Mouse (Mus musculus): Measurements from ENCODE around the gene Trarg1. TPM values are rescaled to one million over a fixed set of nuclear protein-coding genes. Genes with fewer than 3 reads are reported as not detected.

The Trarg1 gene
- total RNA-seq, 1 experiment from 2014 or later = 27.4 TPM

Other genes starting within 250 kb of the Trarg1 start
- gene Abr, start 57.5 kb upstream of the Trarg1 start, total RNA-seq (2021) = 53.7 and 55.3 TPM in 2 replicates
- gene Bhlha9, start 7.3 kb upstream of the Trarg1 start, total RNA-seq (2021) = not detected in 2 replicates
- gene Gosr1, start 83.8 kb downstream of the Trarg1 start, total RNA-seq (2021) = 44.6 and 77.1 TPM in 2 replicates
- gene Cpd, start 167.2 kb downstream of the Trarg1 start, total RNA-seq (2021) = 39.7 and 45.4 TPM in 2 replicates
- gene Tmigd1, start 222.4 kb downstream of the Trarg1 start, total RNA-seq (2021) = 1.1 TPM in 1 of 2 replicates, not detected in the other
- 46.5 and 59.5 TPM in 2 replicates for gene Blmh, start 245.0 kb downstream of the Trarg1 start, total RNA-seq (2021)